Mouse (Mus musculus): ENCODE measurements around the gene Arcn1. TPM values are rescaled to one million over a fixed set of nuclear protein-coding genes. Genes with fewer than 3 reads are reported as not detected.

Gene Arcn1
- total and polyA plus RNA-seq, 3 experiments: 23.2 to 172 (median 145) TPM

Other genes starting within 250 kb of the Arcn1 start
- gene Cxcr5, start 206.0 kb downstream of the Arcn1 start, total RNA-seq (2021): under 1 TPM in 1 of 2 experiments, not detected in 1; 0.17 TPM
- gene Cxcr5, start 206.0 kb downstream of the Arcn1 start, polyA plus RNA-seq (2012; rRNA removed): 0.15 and 0.26 TPM in 2 replicates
- gene Ddx6, start 163.0 kb downstream of the Arcn1 start, total RNA-seq (2021): 100 to 1,000 TPM; 114 to 121 TPM
- 7.2 and 9.1 TPM in 2 replicates for gene Ddx6, start 163.0 kb downstream of the Arcn1 start, polyA plus RNA-seq (2012; rRNA removed)
- not detected for gene Treh, start 94.6 kb downstream of the Arcn1 start, total RNA-seq (2021)
- not detected in 2 replicates for gene Treh, start 94.6 kb downstream of the Arcn1 start, polyA plus RNA-seq (2012; rRNA removed)
- gene Phldb1, start 32.6 kb downstream of the Arcn1 start, total RNA-seq (2021): 10 to 100 TPM; 24.9 to 54.1 TPM
- gene Phldb1, start 32.6 kb downstream of the Arcn1 start, polyA plus RNA-seq (2012; rRNA removed): 59.7 and 90.9 TPM in 2 replicates
- gene Ift46, start 63 bp upstream of the Arcn1 start, total RNA-seq (2021): 100 to 1,000 TPM in 1 of 2 experiments, 10 to 100 TPM in 1; 73.0 to 102 TPM
- gene Ift46, start 63 bp upstream of the Arcn1 start, polyA plus RNA-seq (2012; rRNA removed): 20.7 and 22.2 TPM in 2 replicates
- 1 to 10 TPM; 3.1 to 9.8 TPM for gene Tmem25, start 31.5 kb upstream of the Arcn1 start, total RNA-seq (2021)
- gene Tmem25, start 31.5 kb upstream of the Arcn1 start, polyA plus RNA-seq (2012; rRNA removed): 15.7 and 22.1 TPM in 2 replicates
- gene Ttc36, start 35.2 kb upstream of the Arcn1 start, total RNA-seq (2021): 1 to 10 TPM; 1.6 to 4.1 TPM
- gene Ttc36, start 35.2 kb upstream of the Arcn1 start, polyA plus RNA-seq (2012; rRNA removed): 16.6 and 21.5 TPM in 2 replicates
- gene Kmt2a, start 113.5 kb upstream of the Arcn1 start, total RNA-seq (2021): 10 to 100 TPM; 20.0 to 38.4 TPM
- 12.9 and 19.4 TPM in 2 replicates for gene Kmt2a, start 113.5 kb upstream of the Arcn1 start, polyA plus RNA-seq (2012; rRNA removed)
- 100 to 1,000 TPM; 557 to 696 TPM for gene Atp5l, start 152.9 kb upstream of the Arcn1 start, total RNA-seq (2021)
- gene Atp5l, start 152.9 kb upstream of the Arcn1 start, polyA plus RNA-seq (2012; rRNA removed): 184 and 248 TPM in 2 replicates
- gene Ube4a, start 197.8 kb upstream of the Arcn1 start, total RNA-seq (2021): 100 to 1,000 TPM in 1 of 2 experiments, 10 to 100 TPM in 1; 90.8 to 121 TPM
- 4.1 and 6.4 TPM in 2 replicates for gene Ube4a, start 197.8 kb upstream of the Arcn1 start, polyA plus RNA-seq (2012; rRNA removed)
- 1 to 10 TPM in 1 of 2 experiments, not detected in 1; 1.0 TPM for gene Cd3g, start 212.6 kb upstream of the Arcn1 start, total RNA-seq (2021)
- gene Cd3g, start 212.6 kb upstream of the Arcn1 start, polyA plus RNA-seq (2012; rRNA removed): 0.21 TPM in 1 of 2 replicates, not detected in the other
- under 1 TPM in 1 of 2 experiments, not detected in 1; 0.90 TPM for gene Cd3d, start 213.9 kb upstream of the Arcn1 start, total RNA-seq (2021)
- gene Cd3d, start 213.9 kb upstream of the Arcn1 start, polyA plus RNA-seq (2012; rRNA removed): 0.06 TPM in 1 of 2 replicates, not detected in the other
- 1 to 10 TPM in 1 of 2 experiments, under 1 TPM in 1; 0.55 to 1.5 TPM for gene Cd3e, start 241.8 kb upstream of the Arcn1 start, total RNA-seq (2021)
- 0.34 and 0.42 TPM in 2 replicates for gene Cd3e, start 241.8 kb upstream of the Arcn1 start, polyA plus RNA-seq (2012; rRNA removed)